Mouse (Mus musculus) myocyte (in vitro differentiated cells): ENCODE measurements around the gene Hist1h2bl.

ENCODE experiments used
- CEBPB ChIP-seq: IDR thresholded peaks from 2 replicates; pipeline ENCODE4 v1.6.1; 2011; ENCODE audit warnings: mild to moderate bottlenecking, moderate library complexity; ENCODE audit not compliant: poor library complexity, insufficient read depth, severe bottlenecking
- E2F4 ChIP-seq: IDR thresholded peaks from one replicate; pipeline ENCODE4 v1.6.1; 2011; ENCODE audit warnings: mild to moderate bottlenecking, control low read depth, moderate library complexity; ENCODE audit not compliant: insufficient read depth
- MAX ChIP-seq: IDR thresholded peaks from one replicate; pipeline ENCODE4 v1.6.1; 2011; ENCODE audit warnings: low read depth, mild to moderate bottlenecking, control low read depth
- MYOD1 ChIP-seq, 3 experiments: IDR thresholded peaks; one replicate each; pipeline ENCODE4 v1.6.1; 2011; ENCODE audit warnings: control low read depth in 2 of 3, low read depth in 2 of 3, mild to moderate bottlenecking in 2 of 3, moderate library complexity in 1 of 3; ENCODE audit not compliant: insufficient read length in 2 of 3, control insufficient read depth in 1 of 3
- POLR2A ChIP-seq: IDR thresholded peaks from one replicate; pipeline ENCODE4 v1.6.1; 2011; ENCODE audit warnings: low read depth, mild to moderate bottlenecking, control low read depth, moderate library complexity; ENCODE audit not compliant: insufficient read length
- POLR2AphosphoS2 ChIP-seq: IDR thresholded peaks from one replicate; pipeline ENCODE4 v1.6.1; 2011; ENCODE audit warnings: low read depth, control low read depth; ENCODE audit not compliant: insufficient read length
- REST ChIP-seq: IDR thresholded peaks from one replicate; pipeline ENCODE4 v1.6.1; 2011; ENCODE audit warnings: mild to moderate bottlenecking, control low read depth, moderate library complexity; ENCODE audit not compliant: insufficient read depth, insufficient read length
- SRF ChIP-seq: IDR thresholded peaks from one replicate; pipeline ENCODE4 v1.6.1; 2011; ENCODE audit warnings: low read depth; ENCODE audit not compliant: control insufficient read depth, insufficient read length
- TCF12 ChIP-seq: IDR thresholded peaks from one replicate; pipeline ENCODE4 v1.6.1; 2011; ENCODE audit warnings: mild to moderate bottlenecking, control low read depth; ENCODE audit not compliant: poor library complexity, insufficient read depth, severe bottlenecking
- TCF3 ChIP-seq: IDR thresholded peaks from one replicate; pipeline ENCODE4 v1.6.1; 2011; ENCODE audit warnings: low read depth, control low read depth; ENCODE audit not compliant: insufficient read length
- USF1 ChIP-seq: IDR thresholded peaks from one replicate; pipeline ENCODE4 v1.6.1; 2011; ENCODE audit warnings: low read depth, mild to moderate bottlenecking, control low read depth, moderate library complexity

- TF ChIP-seq POLR2A (no peak), POLR2AphosphoS2 (no peak), SRF (no peak), TCF12 (no peak), MYOD1 (IDR thresholded peaks at IDR 0.05; ENCODE audit: control insufficient read depth in 1 of 3, insufficient read length in 2 of 3, low read depth in 2 of 3) (no peak), MAX (no peak), USF1 (no peak), TCF3 (no peak), E2F4 (no peak), REST (no peak), CEBPB (no peak)
Observed at GRCm38 (mm10) chr13:21755707-21756106, 39.8 kb upstream of the Hist1h2bl start.
